Mouse (Mus musculus): ENCODE measurements at regions not wholly inside any gene's neighbourhood (a gene's known extent, or its start where the extent isn't known, plus 50 kb on each side); places are given as distances from the start of the nearest gene placed in this dataset.

GRCm38 (mm10) chr5:50778221-50778620 lies 719.4 kb upstream of the Adgra3 start:
- Histone ChIP-seq H3K27me3 (ENCODE audit: insufficient read depth, low read length) (no peaks in the 10 kb centered on the region), H3K9me3 (ENCODE audit: low read length) (no peaks in the 10 kb centered on the region), H3K9ac (no peak overlapping the region), H3K36me3 (ENCODE audit: insufficient read depth) (no peaks in the 10 kb centered on the region), H3K4me1 (ENCODE audit: insufficient read depth) (no peaks in the 10 kb centered on the region), H3K4me3 (ENCODE audit: low read depth, low read length) (no peak overlapping the region), H3K4me2 (ENCODE audit: low read depth) (no peak overlapping the region), H3K27ac (ENCODE audit: low read depth, low read length) (no peak overlapping the region)
- TF ChIP-seq CTCF (IDR thresholded peaks at IDR 0.05; ENCODE audit: low read depth): no peak
- ATAC-seq: no peak
- WGBS: 86% methylated on average over 6 of the region's 6 CpGs
- DNase-seq: no peak

- Histone ChIP-seq H3K4me1 (ENCODE audit: insufficient read depth) (no peaks in the 10 kb centered on the region), H3K9ac (no peak overlapping the region), H3K9me3 (ENCODE audit: low read length) (no peaks in the 10 kb centered on the region), H3K27me3 (ENCODE audit: insufficient read depth, low read length) (no peaks in the 10 kb centered on the region), H3K4me2 (ENCODE audit: low read depth) (no peak overlapping the region), H3K27ac (ENCODE audit: low read depth, low read length) (no peak overlapping the region), H3K4me3 (ENCODE audit: low read depth, low read length) (no peak overlapping the region), H3K36me3 (ENCODE audit: insufficient read depth) (no peaks in the 10 kb centered on the region)
- no peak for TF ChIP-seq CTCF (IDR thresholded peaks at IDR 0.05; ENCODE audit: low read depth)
- DNase-seq: no peak
- WGBS: 61% methylated on average over 5 of the region's 5 CpGs
- ATAC-seq: no peak
Measured at GRCm38 (mm10) chr5:50762261-50762660, 703.5 kb upstream of the Adgra3 start.

GRCm38 (mm10) chr5:50760386-50760785 lies 701.6 kb upstream of the Adgra3 start:
- no peak overlapping the region for H3K9ac ChIP-seq
- no peaks in the 10 kb centered on the region for H3K27me3 ChIP-seq (ENCODE audit: insufficient read depth, low read length)
- no peaks in the 10 kb centered on the region for H3K36me3 ChIP-seq (ENCODE audit: insufficient read depth)
- no peak overlapping the region for H3K27ac ChIP-seq (ENCODE audit: low read depth, low read length)
- no peaks in the 10 kb centered on the region for H3K4me1 ChIP-seq (ENCODE audit: insufficient read depth)
- TF ChIP-seq CTCF (IDR thresholded peaks at IDR 0.05; ENCODE audit: low read depth): no peak
- H3K4me3 ChIP-seq (ENCODE audit: low read depth, low read length): no peak overlapping the region
- ATAC-seq (no peak), DNase-seq (no peak)
- 91% methylated on average over 3 of the region's 3 CpGs for WGBS
- H3K4me2 ChIP-seq (ENCODE audit: low read depth): no peak overlapping the region
- no peaks in the 10 kb centered on the region for H3K9me3 ChIP-seq (ENCODE audit: low read length)

GRCm38 (mm10) chr5:50752766-50753165 lies 694.0 kb upstream of the Adgra3 start:
- WGBS: 59% methylated on average over 1 of the region's 1 CpGs
- Histone ChIP-seq H3K27ac (ENCODE audit: low read depth, low read length) (no peak overlapping the region), H3K9ac (no peak overlapping the region), H3K27me3 (ENCODE audit: insufficient read depth, low read length) (no peaks in the 10 kb centered on the region), H3K4me3 (ENCODE audit: low read depth, low read length) (no peak overlapping the region), H3K36me3 (ENCODE audit: insufficient read depth) (no peaks in the 10 kb centered on the region), H3K4me2 (ENCODE audit: low read depth) (no peak overlapping the region), H3K4me1 (ENCODE audit: insufficient read depth) (no peaks in the 10 kb centered on the region), H3K9me3 (ENCODE audit: low read length) (no peaks in the 10 kb centered on the region)
- TF ChIP-seq CTCF (IDR thresholded peaks at IDR 0.05; ENCODE audit: low read depth): peak; percentile 74
- DNase-seq: peak; percentile 69
- no peak for ATAC-seq

GRCm38 (mm10) chr5:50751358-50751757 lies 692.6 kb upstream of the Adgra3 start:
- H3K27me3 ChIP-seq (ENCODE audit: insufficient read depth, low read length): no peaks in the 10 kb centered on the region
- no peak overlapping the region for H3K9ac ChIP-seq
- H3K36me3 ChIP-seq (ENCODE audit: insufficient read depth): no peaks in the 10 kb centered on the region
- ATAC-seq (no peak), DNase-seq (no peak)
- 13% methylated on average over 3 of the region's 3 CpGs for WGBS
- no peaks in the 10 kb centered on the region for H3K9me3 ChIP-seq (ENCODE audit: low read length)
- H3K4me1 ChIP-seq (ENCODE audit: insufficient read depth): no peaks in the 10 kb centered on the region
- no peak overlapping the region for H3K27ac ChIP-seq (ENCODE audit: low read depth, low read length)
- no peak overlapping the region for H3K4me2 ChIP-seq (ENCODE audit: low read depth)
- no peak for TF ChIP-seq CTCF (IDR thresholded peaks at IDR 0.05; ENCODE audit: low read depth)
- no peak overlapping the region for H3K4me3 ChIP-seq (ENCODE audit: low read depth, low read length)

GRCm38 (mm10) chr5:50743030-50743429 lies 684.2 kb upstream of the Adgra3 start:
- no peaks in the 10 kb centered on the region for H3K27me3 ChIP-seq (ENCODE audit: insufficient read depth, low read length)
- ATAC-seq: no peak
- no peaks in the 10 kb centered on the region for H3K36me3 ChIP-seq (ENCODE audit: insufficient read depth)
- no peaks in the 10 kb centered on the region for H3K9me3 ChIP-seq (ENCODE audit: low read length)
- 77% methylated on average over 5 of the region's 5 CpGs for WGBS
- H3K27ac ChIP-seq (ENCODE audit: low read depth, low read length): no peak overlapping the region
- no peak overlapping the region for H3K4me3 ChIP-seq (ENCODE audit: low read depth, low read length)
- TF ChIP-seq CTCF (IDR thresholded peaks at IDR 0.05; ENCODE audit: low read depth): no peak
- H3K9ac ChIP-seq: no peak overlapping the region
- no peaks in the 10 kb centered on the region for H3K4me1 ChIP-seq (ENCODE audit: insufficient read depth)
- DNase-seq: no peak
- H3K4me2 ChIP-seq (ENCODE audit: low read depth): no peak overlapping the region

GRCm38 (mm10) chr5:50733711-50734110 lies 674.9 kb upstream of the Adgra3 start:
- no peaks in the 10 kb centered on the region for H3K4me1 ChIP-seq (ENCODE audit: insufficient read depth)
- H3K4me2 ChIP-seq (ENCODE audit: low read depth): no peak overlapping the region
- no peak overlapping the region for H3K27ac ChIP-seq (ENCODE audit: low read depth, low read length)
- no peak overlapping the region for H3K9ac ChIP-seq
- no peak for TF ChIP-seq CTCF (IDR thresholded peaks at IDR 0.05; ENCODE audit: low read depth)
- H3K9me3 ChIP-seq (ENCODE audit: low read length): no peaks in the 10 kb centered on the region
- no peak for ATAC-seq
- DNase-seq: no peak
- WGBS: 67% methylated on average over 3 of the region's 3 CpGs
- no peaks in the 10 kb centered on the region for H3K27me3 ChIP-seq (ENCODE audit: insufficient read depth, low read length)
- H3K4me3 ChIP-seq (ENCODE audit: low read depth, low read length): no peak overlapping the region
- H3K36me3 ChIP-seq (ENCODE audit: insufficient read depth): no peaks in the 10 kb centered on the region

Measured in forebrain, postnatal 0 days (tissue).